In the genomic region with DNA sequence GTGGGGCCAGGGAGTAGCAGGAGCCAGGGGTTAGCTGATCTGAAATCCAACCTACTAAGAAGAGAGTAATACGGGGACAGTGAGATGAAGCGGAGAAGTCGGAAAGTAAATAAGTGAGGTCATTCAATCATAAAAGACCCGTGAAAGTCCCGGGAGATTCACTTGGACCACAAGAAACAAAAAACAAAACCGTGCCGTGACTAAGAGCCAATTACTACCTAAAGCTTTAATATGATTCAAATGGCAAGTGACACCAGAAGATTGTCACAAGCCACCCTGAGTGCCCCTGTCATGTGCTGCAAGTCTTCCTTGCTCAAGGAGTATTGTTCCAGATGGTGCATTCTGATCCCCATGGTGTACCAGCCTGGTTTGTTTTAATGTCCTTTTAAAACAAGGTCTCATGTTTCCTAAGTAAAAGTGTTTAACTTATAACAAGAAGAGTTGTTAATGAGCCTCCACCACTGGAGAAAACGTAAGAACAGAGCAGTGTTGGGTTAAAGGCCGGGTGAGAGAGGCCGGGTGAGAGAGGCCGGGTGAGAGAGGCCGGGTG, we compare ENCODE assay signal across 15 mouse cellular contexts.
"Had no signal": no experiment of that assay in that cellular context is flagged by ENCODE, and none has a peak within 500 bp of the region (broad histone marks: within the 10 kb centered on the region; RNA-seq: fewer than 3 reads in every experiment).

No protein-coding gene starts in this region.

- H3K27ac ChIP-seq: limb, embryonic 15.5 days; liver, embryonic 12.5 days; midbrain, embryonic 10.5 days; neural tube, embryonic 15.5 days; stomach, postnatal 0 days had no signal

- H3K4me2 ChIP-seq: limb, embryonic 15.5 days; liver, embryonic 12.5 days; lung, embryonic 14.5 days; neural tube, embryonic 15.5 days had no signal

- DNase-seq: kidney, adult 18-20 months; kidney, postnatal 14 days; layer of hippocampus, adult 9-11 months; layer of hippocampus, postnatal 36 days; lung, embryonic 14.5 days; lung, postnatal 10 days; lung, postnatal 4 days; midbrain, embryonic 14.5 days; thymus, postnatal 4 days had no signal

- H3K9ac ChIP-seq: limb, embryonic 15.5 days; liver, embryonic 12.5 days; lung, embryonic 14.5 days; neural tube, embryonic 15.5 days had no signal

- H3K27me3 ChIP-seq: limb, embryonic 15.5 days; liver, embryonic 12.5 days; neural tube, embryonic 15.5 days had no signal

- H3K4me1 ChIP-seq: liver, embryonic 12.5 days had no signal

- H3K9me3 ChIP-seq: liver, embryonic 12.5 days had no signal

- ATAC-seq: liver, embryonic 12.5 days had no signal

- H3K4me3 ChIP-seq: limb, embryonic 15.5 days; liver, embryonic 12.5 days; midbrain, embryonic 10.5 days; myocyte; neural tube, embryonic 15.5 days had no signal
